Mouse (Mus musculus): ENCODE data around the gene Rnf114. TPM values are rescaled to one million over a fixed set of nuclear protein-coding genes. Genes with fewer than 3 reads are reported as not detected.

Gene Rnf114
- polyA plus RNA-seq, 1 experiment: 133 TPM

DNA sequence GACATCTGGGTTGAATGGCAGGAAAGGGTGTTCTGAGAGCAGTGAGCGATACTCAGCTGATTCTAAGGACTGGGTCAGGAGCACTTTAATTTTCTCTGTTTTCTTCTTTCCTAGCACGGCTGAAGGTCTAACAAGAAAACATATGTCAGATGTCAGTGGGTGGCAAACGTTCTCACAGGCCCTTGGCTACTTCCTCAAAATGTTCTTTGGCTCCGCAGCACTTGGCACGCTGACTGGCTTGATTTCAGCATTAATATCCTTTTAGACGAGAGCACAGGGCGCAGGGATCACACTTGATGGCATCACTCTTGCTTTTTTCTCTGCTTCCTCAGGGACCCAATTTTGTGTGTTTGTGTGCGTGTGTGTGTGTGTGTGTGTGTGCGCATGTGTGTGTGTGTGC lies 35.2 kb upstream of the Rnf114 start:
- TF ChIP-seq POLR2A (IDR thresholded peaks at IDR 0.05; ENCODE audit: borderline replicate concordance, extremely low read depth, insufficient read depth, insufficient read length, poor library complexity, severe bottlenecking): no peak
- no peak for TF ChIP-seq CTCF (IDR thresholded peaks at IDR 0.05; ENCODE audit: borderline replicate concordance, extremely low read depth, insufficient read depth, insufficient read length)
- DNase-seq (ENCODE audit: low read depth): peak; percentile 5

- no peak for TF ChIP-seq CTCF (IDR thresholded peaks at IDR 0.05; ENCODE audit: borderline replicate concordance, extremely low read depth, insufficient read depth, insufficient read length)
- no peak for TF ChIP-seq POLR2A (IDR thresholded peaks at IDR 0.05; ENCODE audit: borderline replicate concordance, extremely low read depth, insufficient read depth, insufficient read length, poor library complexity, severe bottlenecking)
- DNase-seq (ENCODE audit: low read depth): no peak
These were observed 33.9 kb upstream of the Rnf114 start for GRCm38 (mm10) chr2:167458548-167458947.

- TF ChIP-seq POLR2A (IDR thresholded peaks at IDR 0.05; ENCODE audit: borderline replicate concordance, extremely low read depth, insufficient read depth, insufficient read length, poor library complexity, severe bottlenecking) (no peak), CTCF (IDR thresholded peaks at IDR 0.05; ENCODE audit: borderline replicate concordance, extremely low read depth, insufficient read depth, insufficient read length) (no peak)
- DNase-seq (ENCODE audit: low read depth): no peak
These were observed 33.2 kb upstream of the Rnf114 start for GRCm38 (mm10) chr2:167459071-167459865.

GRCm38 (mm10) chr2:167462954-167463353 lies 29.5 kb upstream of the Rnf114 start:
- TF ChIP-seq CTCF (IDR thresholded peaks at IDR 0.05; ENCODE audit: borderline replicate concordance, extremely low read depth, insufficient read depth, insufficient read length) (peak; percentile 82), POLR2A (IDR thresholded peaks at IDR 0.05; ENCODE audit: borderline replicate concordance, extremely low read depth, insufficient read depth, insufficient read length, poor library complexity, severe bottlenecking) (no peak)
- DNase-seq (ENCODE audit: low read depth): peak; percentile 59

GRCm38 (mm10) chr2:167463802-167464201 lies 28.6 kb upstream of the Rnf114 start:
- TF ChIP-seq POLR2A (IDR thresholded peaks at IDR 0.05; ENCODE audit: borderline replicate concordance, extremely low read depth, insufficient read depth, insufficient read length, poor library complexity, severe bottlenecking): no peak
- no peak for TF ChIP-seq CTCF (IDR thresholded peaks at IDR 0.05; ENCODE audit: borderline replicate concordance, extremely low read depth, insufficient read depth, insufficient read length)
- no peak for DNase-seq (ENCODE audit: low read depth)

- no peak for TF ChIP-seq POLR2A (IDR thresholded peaks at IDR 0.05; ENCODE audit: borderline replicate concordance, extremely low read depth, insufficient read depth, insufficient read length, poor library complexity, severe bottlenecking)
- TF ChIP-seq CTCF (IDR thresholded peaks at IDR 0.05; ENCODE audit: borderline replicate concordance, extremely low read depth, insufficient read depth, insufficient read length): no peak
- DNase-seq (ENCODE audit: low read depth): no peak
These were observed 26.5 kb upstream of the Rnf114 start for GRCm38 (mm10) chr2:167465951-167466350.

DNA sequence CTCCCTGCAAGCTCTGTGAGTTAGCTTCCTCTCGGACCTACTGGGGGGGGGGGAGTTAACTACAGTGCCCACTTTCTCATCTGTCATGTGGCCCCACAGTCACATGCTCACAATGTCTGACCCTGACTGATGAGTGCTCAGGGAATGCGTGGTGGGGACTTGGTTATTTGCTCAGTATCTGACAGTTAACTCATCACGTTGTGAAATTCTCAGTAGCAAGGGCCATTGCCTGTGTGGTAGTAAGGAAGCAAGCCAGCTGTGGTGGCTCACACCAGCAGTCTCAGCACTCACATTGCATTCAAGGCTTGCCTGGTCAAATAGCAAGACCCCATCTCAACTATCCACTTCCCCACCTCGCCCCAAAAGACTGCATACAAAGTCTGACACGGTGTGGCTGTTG lies 25.2 kb upstream of the Rnf114 start:
- TF ChIP-seq POLR2A (IDR thresholded peaks at IDR 0.05; ENCODE audit: borderline replicate concordance, extremely low read depth, insufficient read depth, insufficient read length, poor library complexity, severe bottlenecking) (no peak), CTCF (IDR thresholded peaks at IDR 0.05; ENCODE audit: borderline replicate concordance, extremely low read depth, insufficient read depth, insufficient read length) (no peak)
- DNase-seq (ENCODE audit: low read depth): no peak

GRCm38 (mm10) chr2:167468444-167468843 lies 24.0 kb upstream of the Rnf114 start:
- TF ChIP-seq CTCF (IDR thresholded peaks at IDR 0.05; ENCODE audit: borderline replicate concordance, extremely low read depth, insufficient read depth, insufficient read length): no peak
- TF ChIP-seq POLR2A (IDR thresholded peaks at IDR 0.05; ENCODE audit: borderline replicate concordance, extremely low read depth, insufficient read depth, insufficient read length, poor library complexity, severe bottlenecking): no peak
- no peak for DNase-seq (ENCODE audit: low read depth)

- no peak for TF ChIP-seq CTCF (IDR thresholded peaks at IDR 0.05; ENCODE audit: borderline replicate concordance, extremely low read depth, insufficient read depth, insufficient read length)
- no peak for TF ChIP-seq POLR2A (IDR thresholded peaks at IDR 0.05; ENCODE audit: borderline replicate concordance, extremely low read depth, insufficient read depth, insufficient read length, poor library complexity, severe bottlenecking)
- DNase-seq (ENCODE audit: low read depth): no peak
These were observed 21.8 kb upstream of the Rnf114 start for GRCm38 (mm10) chr2:167470611-167471010.

GRCm38 (mm10) chr2:167471585-167471984 lies 20.9 kb upstream of the Rnf114 start:
- no peak for DNase-seq (ENCODE audit: low read depth)
- no peak for TF ChIP-seq CTCF (IDR thresholded peaks at IDR 0.05; ENCODE audit: borderline replicate concordance, extremely low read depth, insufficient read depth, insufficient read length)
- no peak for TF ChIP-seq POLR2A (IDR thresholded peaks at IDR 0.05; ENCODE audit: borderline replicate concordance, extremely low read depth, insufficient read depth, insufficient read length, poor library complexity, severe bottlenecking)

GRCm38 (mm10) chr2:167474218-167474617 lies 18.2 kb upstream of the Rnf114 start:
- TF ChIP-seq CTCF (IDR thresholded peaks at IDR 0.05; ENCODE audit: borderline replicate concordance, extremely low read depth, insufficient read depth, insufficient read length): no peak
- no peak for TF ChIP-seq POLR2A (IDR thresholded peaks at IDR 0.05; ENCODE audit: borderline replicate concordance, extremely low read depth, insufficient read depth, insufficient read length, poor library complexity, severe bottlenecking)
- no peak for DNase-seq (ENCODE audit: low read depth)

DNA sequence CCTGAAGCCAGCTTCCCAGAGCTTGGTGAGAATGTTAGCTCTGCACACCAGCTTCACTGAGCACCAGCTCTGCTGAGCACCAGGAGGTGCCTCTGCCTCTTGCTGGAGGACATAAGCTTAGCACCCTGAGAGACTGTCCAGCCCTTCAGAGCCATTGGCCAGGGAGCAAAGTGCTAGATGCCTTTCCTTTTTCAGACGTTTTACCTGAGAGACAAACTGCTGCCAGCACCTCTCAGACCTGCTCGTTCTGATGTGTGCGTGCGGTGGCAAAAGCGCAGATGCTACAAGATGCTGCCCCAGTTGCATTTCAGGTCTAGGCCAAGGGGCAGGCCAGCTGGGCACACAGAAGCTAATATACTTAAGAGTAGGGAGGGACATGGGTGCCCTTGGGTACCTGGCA lies 16.8 kb upstream of the Rnf114 start:
- no peak for TF ChIP-seq CTCF (IDR thresholded peaks at IDR 0.05; ENCODE audit: borderline replicate concordance, extremely low read depth, insufficient read depth, insufficient read length)
- no peak for TF ChIP-seq POLR2A (IDR thresholded peaks at IDR 0.05; ENCODE audit: borderline replicate concordance, extremely low read depth, insufficient read depth, insufficient read length, poor library complexity, severe bottlenecking)
- DNase-seq (ENCODE audit: low read depth): no peak

Data from brain, embryonic 14.5 days (tissue).